Mouse (Mus musculus): ENCODE data around the gene Npl.

DNA sequence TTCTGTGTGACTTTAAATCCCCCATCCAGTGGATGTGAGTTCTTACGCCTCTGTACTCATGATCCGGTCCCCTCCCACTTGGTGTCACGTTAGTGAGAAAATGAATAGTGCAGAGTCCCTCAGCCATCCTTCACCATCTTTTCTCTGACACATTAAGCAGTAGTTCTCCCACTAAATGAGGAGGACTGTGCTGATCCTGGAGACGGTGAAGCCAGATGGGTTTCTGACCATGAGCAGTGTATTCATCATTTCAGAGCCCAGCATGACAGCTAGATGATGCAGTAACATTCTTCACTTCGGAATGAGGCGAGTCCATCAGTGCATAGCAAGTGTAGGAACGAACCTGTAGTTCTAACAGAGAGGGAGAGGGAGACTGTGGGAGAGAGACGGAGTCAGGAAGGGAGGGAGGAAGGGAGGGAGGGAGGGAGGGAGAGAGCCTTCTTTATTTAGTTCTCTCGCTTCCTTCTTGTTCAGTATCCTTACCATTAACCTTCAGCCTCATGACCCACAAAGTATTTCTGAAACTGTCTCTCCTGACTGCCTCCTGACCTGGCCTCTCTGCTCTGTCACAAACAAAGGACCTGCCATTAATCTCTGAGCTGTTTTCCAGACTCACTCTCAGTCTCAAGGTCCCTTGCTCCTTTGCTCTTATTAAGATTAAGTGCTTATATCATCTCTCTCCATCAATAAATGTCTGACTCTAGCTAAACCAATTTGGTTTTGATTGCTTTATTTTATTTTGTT is 49.6 kb upstream of the Npl start:
- TF ChIP-seq POLR2A (IDR thresholded peaks at IDR 0.05; ENCODE audit: insufficient read depth, low read length), result no peak
- TF ChIP-seq CTCF (IDR thresholded peaks at IDR 0.05; ENCODE audit: low read depth, low read length), result no peak
- TF ChIP-seq EP300 (IDR thresholded peaks at IDR 0.05; ENCODE audit: insufficient read depth, low read depth, low read length), result no peak
